Mouse (Mus musculus): ENCODE results near the gene Dppa4. TPM values are rescaled to one million over a fixed set of nuclear protein-coding genes. Genes with fewer than 3 reads are reported as not detected.
"Not testable (repeated sequence)": the region's sequence is repeated elsewhere in the genome, so short reads cannot be mapped to it uniquely, and the experiment has no call there.

Dppa4 gene
- not detected for total RNA-seq (2022)

- no peak for DNase-seq
Measured at GRCm38 (mm10) chr16:48283517-48283916, at the start of gene Dppa4. Gene Dppa4, plus strand, starts transcription at chr16:48283733.

DNA sequence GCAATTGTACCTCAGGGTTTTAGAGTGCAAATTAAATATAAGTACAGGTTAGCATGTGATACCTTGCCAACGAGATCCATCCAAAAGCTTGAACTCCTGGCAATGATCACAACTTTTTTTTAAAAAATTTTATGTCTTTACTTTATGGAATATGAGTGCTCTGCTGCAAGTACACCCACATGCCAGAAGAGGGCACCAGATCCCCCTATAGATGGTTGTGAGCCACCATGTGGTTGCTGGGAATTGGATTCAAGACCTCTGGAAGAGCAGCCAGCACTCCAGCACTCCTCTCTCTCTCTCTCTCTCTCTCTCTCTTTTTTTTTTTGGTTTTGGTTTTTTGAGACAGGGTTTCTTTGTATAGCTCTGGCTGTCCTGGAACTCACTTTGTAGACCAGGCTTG is 48.5 kb upstream of the Dppa4 start:
- DNase-seq: no peak

DNA sequence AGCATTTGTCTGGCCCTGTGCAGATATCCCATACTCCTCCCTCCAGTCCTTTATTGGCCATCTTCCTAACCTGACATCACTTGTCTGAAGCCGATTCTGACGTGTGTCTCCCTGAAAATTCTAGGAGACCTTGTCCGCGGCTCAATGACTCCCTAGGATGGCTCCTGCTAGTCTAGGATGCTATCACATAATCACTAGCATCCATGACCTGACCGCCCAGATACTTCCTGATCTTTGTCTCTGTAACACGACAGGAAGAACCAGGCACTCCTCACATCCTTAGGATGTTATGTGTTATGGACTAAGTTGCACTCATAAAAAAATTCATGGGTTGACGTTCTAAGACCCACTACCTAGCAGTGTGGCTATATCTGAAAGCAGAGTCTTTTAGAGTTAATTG is 45.9 kb upstream of the Dppa4 start:
- DNase-seq: no peak

GRCm38 (mm10) chr16:48247044-48247661 is 36.4 kb upstream of the Dppa4 start:
- no peak for DNase-seq

DNA sequence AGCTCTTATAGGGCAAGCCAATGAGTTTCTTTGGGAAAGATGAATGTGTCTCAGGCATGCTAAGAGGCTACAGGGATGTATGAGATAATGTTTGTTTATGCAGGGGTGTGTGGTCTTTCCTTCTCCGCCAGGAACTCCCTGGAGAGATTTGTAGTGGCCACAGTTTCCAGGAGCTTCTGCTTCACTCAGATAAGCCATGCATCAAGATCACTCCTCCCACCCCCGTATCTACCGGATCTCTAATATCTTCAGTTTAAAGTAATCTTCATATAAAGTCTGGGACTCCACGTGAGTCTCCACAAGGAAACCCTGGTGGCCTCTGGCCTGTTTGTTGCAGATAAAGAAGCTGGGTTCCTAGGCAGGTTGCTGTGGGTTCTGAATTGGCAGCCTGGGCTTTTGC is 30.7 kb upstream of the Dppa4 start:
- no peak for DNase-seq

- DNase-seq: no peak
Measured at GRCm38 (mm10) chr16:48254584-48254983, 28.9 kb upstream of the Dppa4 start.

- DNase-seq: no peak
Measured at GRCm38 (mm10) chr16:48259519-48259918, 24.0 kb upstream of the Dppa4 start.

GRCm38 (mm10) chr16:48262901-48263300 is 20.6 kb upstream of the Dppa4 start:
- DNase-seq: no peak

DNA sequence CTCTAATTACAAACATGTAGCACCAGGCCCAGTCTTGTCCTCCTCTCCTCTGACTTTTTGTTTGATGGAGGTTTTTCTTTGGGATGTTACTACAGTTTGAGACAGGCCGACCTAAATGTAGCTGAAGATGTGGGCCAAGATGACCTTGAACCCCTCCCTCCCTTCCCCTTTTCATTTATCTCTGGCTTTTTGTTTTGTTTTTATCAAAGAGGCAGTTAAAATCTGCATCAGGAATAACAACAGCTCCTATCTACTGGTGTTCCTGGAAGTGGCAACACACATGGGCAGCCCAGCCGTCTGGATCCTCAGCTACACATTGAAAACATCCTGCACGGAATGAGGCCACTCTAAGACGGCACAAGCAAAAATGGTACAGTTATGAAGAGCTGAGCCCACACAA is 17.7 kb upstream of the Dppa4 start:
- no peak for DNase-seq

DNA sequence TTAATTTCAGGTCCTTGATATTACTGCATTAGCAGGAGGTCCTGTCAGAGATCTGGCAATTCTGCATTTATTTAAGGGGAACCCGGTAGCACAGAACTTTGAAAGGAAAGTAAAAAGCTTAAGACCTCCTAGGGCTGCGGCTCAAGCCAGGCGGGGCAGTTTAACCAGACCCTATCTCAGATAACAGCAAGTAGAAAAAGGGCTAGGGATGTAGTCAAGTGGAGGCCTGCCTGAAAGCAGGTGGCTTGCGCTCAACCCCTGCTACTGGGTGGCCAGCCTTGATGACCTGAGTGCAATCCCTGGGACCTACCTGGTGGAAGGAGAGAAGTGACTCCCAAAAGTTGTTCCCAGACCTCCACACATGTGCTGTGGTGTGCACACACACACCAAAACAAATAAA is 6.6 kb upstream of the Dppa4 start:
- DNase-seq: no peak

GRCm38 (mm10) chr16:48280883-48281282 is 2.6 kb upstream of the Dppa4 start:
- no peak for DNase-seq

DNA sequence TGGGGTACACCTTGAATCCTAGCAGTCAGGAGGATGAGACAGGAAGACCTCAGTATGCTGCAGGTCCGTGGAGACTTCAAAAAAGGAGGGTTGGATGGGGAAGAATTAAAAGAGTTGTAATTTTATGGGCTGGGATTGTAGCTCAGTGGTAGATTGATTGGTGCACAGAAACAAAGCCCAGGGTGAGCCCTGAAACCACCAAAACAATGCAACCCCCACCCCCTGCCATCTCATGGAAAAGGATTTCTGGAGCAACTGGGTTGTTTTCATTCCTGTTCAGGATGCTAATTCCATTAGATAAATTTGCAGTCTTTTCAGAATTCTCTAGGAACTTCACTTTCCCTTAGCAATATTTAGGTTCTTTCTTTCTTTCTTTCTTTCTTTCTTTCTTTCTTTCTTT is 732 bp upstream of the Dppa4 start:
- no peak for DNase-seq

DNA sequence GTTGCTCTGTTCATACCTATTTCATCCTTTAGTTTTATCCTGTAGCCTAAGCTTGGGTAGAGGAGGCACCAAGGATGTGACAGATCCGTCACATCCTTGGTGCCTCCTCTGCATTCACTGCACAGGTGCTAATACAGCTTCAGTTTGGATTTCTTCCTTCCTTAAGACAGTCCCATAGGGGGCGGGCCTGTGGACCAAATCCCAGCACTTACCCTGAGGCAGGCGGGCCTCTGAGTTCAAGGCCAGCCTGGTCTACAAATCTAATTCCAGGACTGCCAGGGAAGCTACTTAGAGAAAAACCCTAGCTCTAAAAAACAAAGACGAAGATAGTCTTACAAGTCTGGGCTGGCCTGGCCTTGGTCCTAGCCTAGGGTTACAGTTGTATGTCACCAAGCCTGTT is 2.0 kb downstream of the Dppa4 start:
- DNase-seq: no peak

- no peak for DNase-seq
Measured at GRCm38 (mm10) chr16:48297384-48298136, 14.0 kb downstream of the Dppa4 start.

DNA sequence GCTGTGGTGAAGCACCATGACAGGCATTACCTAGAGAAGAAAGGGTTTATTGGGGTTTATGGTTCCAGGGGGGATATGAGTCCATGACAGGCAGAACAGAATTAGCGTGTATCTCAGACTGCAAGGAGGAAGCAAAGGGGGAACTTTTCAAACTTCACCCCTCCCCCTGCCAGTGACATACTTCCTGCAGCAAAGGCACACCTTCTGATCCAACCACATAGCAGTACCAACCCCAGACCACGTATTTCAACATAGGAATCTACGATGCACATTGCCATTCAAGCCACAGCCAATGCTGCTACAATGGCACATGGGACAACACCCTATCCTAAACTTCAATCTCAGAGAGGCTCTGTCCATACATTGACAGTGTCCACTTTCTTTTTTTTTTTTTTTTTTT is 16.4 kb downstream of the Dppa4 start:
- DNase-seq: no peak

GRCm38 (mm10) chr16:48303509-48303908 is 20.0 kb downstream of the Dppa4 start, which contains the start of gene Dppa2:
Gene Dppa2, plus strand, starts transcription at chr16:48303908.
- no peak for DNase-seq

- no peak for DNase-seq
Measured at GRCm38 (mm10) chr16:48303983-48304382, 20.4 kb downstream of the Dppa4 start.

GRCm38 (mm10) chr16:48308916-48309315 is 25.4 kb downstream of the Dppa4 start:
- not testable (repeated sequence) for DNase-seq

DNA sequence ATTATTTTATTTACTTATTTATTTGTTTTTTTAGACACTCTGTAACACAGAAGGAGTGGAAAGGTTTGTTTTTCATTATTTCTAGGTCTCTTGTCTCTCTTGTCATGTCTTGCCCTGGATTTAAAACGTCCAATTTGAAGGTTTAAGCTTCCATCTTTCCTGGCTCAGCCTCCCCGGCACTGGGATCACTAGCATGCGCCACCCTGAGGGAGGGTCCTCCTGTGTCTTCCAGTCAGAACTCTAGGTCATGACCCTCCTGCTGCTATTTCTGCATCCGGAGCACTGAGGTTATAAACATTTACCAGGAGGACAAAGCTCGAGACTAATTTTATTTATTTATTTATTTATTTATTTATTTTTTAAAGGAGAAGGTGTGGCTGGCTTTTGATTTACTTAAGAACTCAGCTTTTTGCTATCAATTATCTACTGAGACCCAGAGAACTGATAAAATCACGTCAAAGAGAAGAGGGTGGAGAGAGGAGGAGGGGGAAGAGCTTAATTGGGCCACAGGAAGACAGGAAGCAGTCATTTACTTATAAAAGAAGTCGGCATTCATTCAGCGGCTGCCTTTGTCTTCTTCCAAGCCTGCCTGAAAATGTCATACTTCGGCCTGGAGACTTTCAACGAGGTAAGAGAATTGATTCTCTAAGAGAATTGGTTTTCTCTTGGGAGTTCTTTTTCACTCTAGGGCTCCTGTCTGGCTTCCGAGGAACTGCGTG is 26.5 kb downstream of the Dppa4 start:
- DNase-seq: no peak

DNA sequence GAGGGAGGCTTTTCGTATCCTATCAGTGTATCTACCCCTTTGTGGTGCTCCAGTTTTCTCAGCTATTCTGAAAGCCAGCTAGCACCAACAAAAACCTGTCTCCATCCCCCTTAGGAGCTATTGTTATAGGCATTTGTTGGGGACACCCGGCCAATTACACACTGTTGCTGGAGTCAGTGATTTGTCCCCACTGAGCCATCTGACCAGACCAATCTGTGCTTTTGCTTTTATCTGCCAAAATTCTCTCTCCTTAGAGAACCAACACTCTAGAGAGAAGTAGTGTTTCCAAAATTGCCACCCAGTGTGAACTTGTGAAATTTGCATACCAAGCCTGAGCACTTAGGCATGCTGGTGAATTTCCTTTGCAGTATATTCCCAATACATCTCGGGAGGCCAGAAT is 31.8 kb downstream of the Dppa4 start:
- no peak for DNase-seq

DNA sequence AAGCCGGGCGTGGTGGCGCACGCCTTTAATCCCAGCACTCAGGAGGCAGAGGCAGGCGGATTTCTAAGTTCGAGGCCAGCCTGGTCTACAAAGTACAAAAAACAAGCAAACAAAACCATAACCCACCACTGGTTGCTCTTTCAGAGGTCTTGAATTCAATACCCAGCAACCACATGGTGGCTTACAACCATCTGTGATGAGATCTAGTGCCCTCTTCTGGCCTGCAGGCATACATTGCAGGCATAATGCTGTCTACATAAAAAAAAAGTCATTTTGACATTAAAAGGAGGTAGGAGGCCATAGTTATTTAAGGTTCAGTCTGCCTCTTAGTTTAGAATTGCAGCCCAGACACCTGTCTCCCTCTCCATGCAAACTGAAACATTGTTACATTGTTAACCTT is 37.2 kb downstream of the Dppa4 start:
- DNase-seq: no peak

- no peak for DNase-seq
Measured at GRCm38 (mm10) chr16:48323133-48323532, 39.6 kb downstream of the Dppa4 start.

GRCm38 (mm10) chr16:48323602-48324345 is 40.2 kb downstream of the Dppa4 start:
- DNase-seq: no peak

Data from adrenal gland, adult 8-10 months (tissue).